Mouse (Mus musculus): ENCODE data around the gene Myh4. TPM values are rescaled to one million over a fixed set of nuclear protein-coding genes. Genes with fewer than 3 reads are reported as not detected.

Myh4 gene
- 0.03 TPM in 1 of 2 replicates, not detected in the other for polyA plus RNA-seq (2015; fragmentation: Nextera tagmentation; extraction: Ambion mirVana)

DNA sequence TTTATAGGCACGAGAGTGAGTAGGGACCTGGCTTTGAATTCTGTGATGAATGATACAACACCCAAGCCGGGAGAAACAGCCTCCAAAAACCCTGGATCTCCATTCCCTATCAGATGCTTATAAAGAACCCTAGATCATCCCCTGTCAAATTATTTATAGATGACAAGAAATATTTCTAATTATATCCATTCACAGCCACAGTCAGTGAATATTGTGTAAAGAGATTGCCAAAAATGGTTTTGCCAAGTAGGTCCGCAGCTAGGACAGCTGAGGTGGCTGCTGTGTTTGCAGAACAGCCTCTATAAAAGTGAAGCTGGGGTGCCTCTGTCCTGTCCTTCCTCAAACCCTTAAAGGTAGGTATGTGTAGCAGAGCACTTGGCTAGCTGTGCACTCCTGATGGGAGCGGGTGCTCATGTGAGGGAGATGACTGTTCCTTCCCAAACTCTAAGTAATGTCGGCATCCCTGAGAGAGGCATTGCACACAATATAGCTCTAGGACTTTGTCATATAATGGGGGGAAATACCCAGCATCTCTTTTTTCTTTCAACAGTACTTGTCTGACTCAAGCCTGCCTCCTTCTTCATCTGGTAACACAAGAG, at the start of gene Myh4:
Gene Myh4 (plus strand): TSS at position 549 of the 599 bp plus-strand sequence.
- 73% methylated on average over 5 of the region's 5 CpGs for WGBS
- no peak for ATAC-seq (ENCODE audit: insufficient read depth, low FRiP score, low read depth)
- no peak within 1 kb of the TSS for H3K27ac ChIP-seq
- H3K9ac ChIP-seq: no peak within 1 kb of the TSS
- no peaks in the 10 kb centered on the region for H3K9me3 ChIP-seq
- H3K4me1 ChIP-seq: no peaks in the 10 kb centered on the region
- H3K4me3 ChIP-seq (replicated peaks): no peak within 1 kb of the TSS
- no peak within 1 kb of the TSS for H3K4me2 ChIP-seq
- no peaks in the 10 kb centered on the region for H3K36me3 ChIP-seq
- no peaks in the 10 kb centered on the region for H3K27me3 ChIP-seq (replicated peaks)

DNA sequence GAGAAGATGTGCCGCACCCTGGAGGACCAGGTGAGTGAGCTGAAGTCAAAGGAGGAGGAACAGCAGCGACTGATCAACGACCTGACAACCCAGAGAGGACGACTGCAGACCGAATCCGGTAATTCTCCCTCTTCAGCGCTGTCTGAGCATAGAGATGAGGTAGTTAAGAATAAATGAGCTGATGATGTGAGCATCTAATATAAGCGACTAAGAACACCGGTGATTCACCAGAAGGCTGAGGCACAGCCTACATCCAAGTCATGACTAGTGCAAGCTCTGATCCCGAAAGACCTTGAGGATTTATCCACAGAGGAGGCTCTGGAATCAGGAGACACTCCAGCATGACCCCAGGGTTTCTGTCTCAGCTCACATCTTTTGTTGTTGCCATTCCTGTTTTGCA, 47.5 kb upstream of the Myh4 start:
- 73% methylated on average over 10 of the region's 10 CpGs for WGBS
- H3K9me3 ChIP-seq: no peaks in the 10 kb centered on the region
- H3K9ac ChIP-seq: no peak overlapping the region
- no peaks in the 10 kb centered on the region for H3K27me3 ChIP-seq (replicated peaks)
- no peaks in the 10 kb centered on the region for H3K36me3 ChIP-seq
- no peak overlapping the region for H3K4me3 ChIP-seq (replicated peaks)
- no peak overlapping the region for H3K27ac ChIP-seq
- H3K4me1 ChIP-seq: no peaks in the 10 kb centered on the region
- no peak overlapping the region for H3K4me2 ChIP-seq
- ATAC-seq (ENCODE audit: insufficient read depth, low FRiP score, low read depth): no peak

DNA sequence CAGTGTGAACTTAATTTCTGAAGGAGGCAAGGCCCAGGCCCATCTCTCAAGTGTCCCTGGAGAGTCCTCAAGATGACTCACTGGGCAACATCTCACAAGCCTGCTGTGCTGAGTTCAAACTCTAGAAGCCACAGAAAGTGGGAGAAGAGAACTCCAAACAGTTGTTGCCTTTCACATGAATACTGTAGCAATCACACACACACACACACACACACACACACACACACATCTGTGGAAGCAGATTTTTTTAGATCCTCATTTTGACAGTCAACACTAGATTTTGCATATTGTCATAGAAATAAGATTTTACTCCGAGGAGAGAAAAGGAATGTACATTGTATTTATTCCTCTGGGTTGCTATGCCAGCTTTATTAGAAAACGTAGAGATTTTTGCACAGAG, 47.0 kb upstream of the Myh4 start:
- Histone ChIP-seq H3K4me1 (no peaks in the 10 kb centered on the region), H3K4me2 (no peak overlapping the region), H3K27me3 (replicated peaks) (no peaks in the 10 kb centered on the region), H3K4me3 (replicated peaks) (no peak overlapping the region), H3K9me3 (no peaks in the 10 kb centered on the region), H3K27ac (no peak overlapping the region), H3K9ac (no peak overlapping the region), H3K36me3 (no peaks in the 10 kb centered on the region)
- WGBS: 82% methylated on average over 2 of the region's 2 CpGs
- ATAC-seq (ENCODE audit: insufficient read depth, low FRiP score, low read depth): no peak

DNA sequence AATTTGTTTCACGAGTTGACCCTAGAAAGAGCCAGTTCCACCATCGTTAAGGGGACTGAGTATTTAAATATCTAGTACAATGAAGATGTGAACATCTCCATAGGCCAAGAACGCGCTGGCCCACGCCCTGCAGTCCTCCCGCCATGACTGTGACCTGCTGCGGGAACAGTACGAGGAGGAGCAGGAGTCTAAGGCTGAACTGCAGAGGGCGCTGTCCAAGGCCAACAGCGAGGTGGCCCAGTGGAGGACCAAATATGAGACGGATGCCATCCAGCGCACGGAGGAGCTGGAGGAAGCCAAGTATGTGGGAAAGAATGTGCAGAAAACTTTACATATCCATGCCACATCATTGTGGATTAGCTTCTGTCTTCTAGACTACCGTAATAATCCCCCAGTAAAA, 46.3 kb upstream of the Myh4 start:
- Histone ChIP-seq H3K27ac (no peak overlapping the region), H3K9me3 (no peaks in the 10 kb centered on the region), H3K4me1 (no peaks in the 10 kb centered on the region), H3K36me3 (no peaks in the 10 kb centered on the region), H3K4me3 (replicated peaks) (no peak overlapping the region), H3K9ac (no peak overlapping the region), H3K4me2 (no peak overlapping the region), H3K27me3 (replicated peaks) (no peaks in the 10 kb centered on the region)
- no peak for ATAC-seq (ENCODE audit: insufficient read depth, low FRiP score, low read depth)
- WGBS: 87% methylated on average over 14 of the region's 14 CpGs

DNA sequence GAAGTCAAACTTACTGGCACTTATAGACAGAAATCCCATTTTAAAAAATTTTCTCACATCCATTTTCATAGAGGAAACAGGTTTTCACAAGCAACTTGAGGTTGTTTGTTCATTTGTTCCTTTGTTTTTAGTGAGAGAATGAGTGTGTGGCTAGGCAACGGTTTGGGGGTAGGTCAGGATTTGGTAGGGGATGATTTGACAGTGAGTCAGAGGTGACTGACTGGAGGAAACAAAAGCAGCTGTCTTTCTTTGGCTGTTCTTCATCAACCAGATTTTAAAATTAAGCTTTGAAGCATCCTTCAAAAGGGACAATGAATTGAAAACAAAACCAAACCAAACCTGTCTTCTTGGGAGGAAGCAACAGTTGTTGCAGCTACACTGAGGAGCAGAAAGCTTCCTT, 38.5 kb upstream of the Myh4 start:
- no peak for ATAC-seq (ENCODE audit: insufficient read depth, low FRiP score, low read depth)
- no peak overlapping the region for H3K27ac ChIP-seq
- no peak overlapping the region for H3K9ac ChIP-seq
- no peaks in the 10 kb centered on the region for H3K27me3 ChIP-seq (replicated peaks)
- H3K4me3 ChIP-seq (replicated peaks): no peak overlapping the region
- no peaks in the 10 kb centered on the region for H3K36me3 ChIP-seq
- no peaks in the 10 kb centered on the region for H3K4me1 ChIP-seq
- H3K4me2 ChIP-seq: no peak overlapping the region
- no peaks in the 10 kb centered on the region for H3K9me3 ChIP-seq
- WGBS: 34% methylated on average over 1 of the region's 1 CpGs

DNA sequence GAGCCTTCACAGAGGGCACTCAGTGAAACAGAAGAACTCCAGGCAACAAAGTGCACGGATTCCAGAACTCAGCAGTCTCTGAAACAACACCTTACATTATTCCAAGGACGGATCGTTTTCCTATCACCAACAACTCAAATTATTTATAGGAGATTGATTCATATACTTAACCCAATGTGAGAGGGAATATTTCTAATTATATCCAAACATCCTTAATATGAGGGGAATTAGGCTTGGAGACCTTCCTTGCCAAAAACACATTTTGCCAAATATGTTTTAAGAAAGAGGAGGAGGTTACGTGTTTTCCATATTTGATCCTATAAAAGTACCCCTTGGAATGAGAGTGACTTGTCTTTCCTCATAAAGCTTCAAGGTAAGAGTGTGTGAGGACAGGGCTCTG, 38.1 kb upstream of the Myh4 start, which contains the start of gene Myh1:
Gene Myh1 (plus strand): TSS at position 301 of the 400 bp plus-strand sequence.
- Histone ChIP-seq H3K27me3 (replicated peaks) (no peaks in the 10 kb centered on the region), H3K27ac (no peak within 1 kb of the TSS), H3K36me3 (no peaks in the 10 kb centered on the region), H3K4me3 (replicated peaks) (no peak within 1 kb of the TSS), H3K4me1 (no peaks in the 10 kb centered on the region), H3K9ac (no peak within 1 kb of the TSS), H3K9me3 (no peaks in the 10 kb centered on the region), H3K4me2 (no peak within 1 kb of the TSS)
- 68% methylated on average over 4 of the region's 4 CpGs for WGBS
- no peak for ATAC-seq (ENCODE audit: insufficient read depth, low FRiP score, low read depth)

DNA sequence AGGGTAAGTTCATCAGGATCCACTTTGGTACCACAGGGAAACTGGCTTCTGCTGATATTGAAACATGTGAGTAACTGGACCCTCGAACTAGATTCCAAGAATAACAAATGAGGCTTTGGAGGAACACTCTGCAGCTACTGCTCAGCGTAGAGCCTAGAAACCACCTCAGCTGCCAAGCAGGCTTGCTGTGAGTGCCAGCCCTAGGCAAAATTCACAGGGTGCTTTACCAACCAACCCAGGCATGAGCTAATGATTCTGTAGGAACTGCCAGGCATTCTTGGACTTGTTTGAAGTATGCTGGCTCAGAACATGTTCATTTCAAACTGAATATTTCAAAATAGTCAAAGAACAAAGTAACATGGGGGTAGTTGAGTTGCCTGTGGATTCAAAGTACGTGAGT, 33.1 kb upstream of the Myh4 start:
- Histone ChIP-seq H3K4me2 (no peak overlapping the region), H3K9ac (no peak overlapping the region), H3K36me3 (no peaks in the 10 kb centered on the region), H3K9me3 (no peaks in the 10 kb centered on the region), H3K4me3 (replicated peaks) (no peak overlapping the region), H3K27ac (no peak overlapping the region), H3K4me1 (no peaks in the 10 kb centered on the region), H3K27me3 (replicated peaks) (no peaks in the 10 kb centered on the region)
- no peak for ATAC-seq (ENCODE audit: insufficient read depth, low FRiP score, low read depth)
- 81% methylated on average over 3 of the region's 3 CpGs for WGBS

DNA sequence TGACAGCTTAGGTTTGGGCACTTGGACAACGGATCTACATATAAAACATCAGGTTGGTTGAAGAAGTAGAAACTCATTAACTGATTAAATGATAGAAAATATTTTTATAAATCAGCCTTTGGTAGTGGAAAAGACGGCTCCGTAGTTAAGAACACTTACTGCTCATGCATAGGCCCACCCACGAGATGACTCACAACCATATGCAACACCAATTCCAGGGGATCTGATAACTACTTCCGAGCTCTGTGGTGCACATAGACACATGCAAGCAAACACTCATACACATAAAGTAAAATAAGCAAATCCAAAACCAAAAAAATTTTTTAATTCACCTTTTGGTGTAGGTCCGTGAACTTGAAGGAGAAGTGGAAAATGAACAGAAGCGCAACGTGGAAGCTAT, 16.0 kb upstream of the Myh4 start:
- Histone ChIP-seq H3K4me1 (no peaks in the 10 kb centered on the region), H3K9ac (no peak overlapping the region), H3K36me3 (no peaks in the 10 kb centered on the region), H3K4me2 (no peak overlapping the region), H3K27me3 (replicated peaks) (no peaks in the 10 kb centered on the region), H3K4me3 (replicated peaks) (no peak overlapping the region), H3K9me3 (no peaks in the 10 kb centered on the region), H3K27ac (no peak overlapping the region)
- ATAC-seq (ENCODE audit: insufficient read depth, low FRiP score, low read depth): no peak
- WGBS: 90% methylated on average over 8 of the region's 8 CpGs

DNA sequence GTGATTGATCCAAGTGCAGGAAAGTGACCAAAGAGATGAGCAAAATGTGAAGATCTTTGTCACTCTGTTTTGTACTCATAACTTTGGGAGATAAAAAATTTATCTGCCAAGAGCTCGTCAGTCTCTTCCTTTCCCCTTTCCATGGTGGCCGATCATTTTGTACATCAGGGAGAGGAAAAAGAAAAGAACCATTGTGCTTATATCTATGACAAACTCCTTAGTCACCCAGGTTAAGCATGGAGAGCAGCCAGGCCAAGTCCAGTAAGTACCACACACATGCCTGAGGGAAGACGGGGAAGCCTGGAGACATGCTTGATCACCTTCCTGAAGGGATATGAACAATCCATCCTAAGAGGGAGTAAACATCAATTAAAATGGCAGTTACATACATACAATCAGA, 13.4 kb upstream of the Myh4 start:
- WGBS: 62% methylated on average over 2 of the region's 3 CpGs
- Histone ChIP-seq H3K4me3 (replicated peaks) (no peak overlapping the region), H3K27ac (no peak overlapping the region), H3K27me3 (replicated peaks) (no peaks in the 10 kb centered on the region), H3K4me1 (no peaks in the 10 kb centered on the region), H3K9me3 (no peaks in the 10 kb centered on the region), H3K36me3 (no peaks in the 10 kb centered on the region), H3K9ac (no peak overlapping the region), H3K4me2 (no peak overlapping the region)
- no peak for ATAC-seq (ENCODE audit: insufficient read depth, low FRiP score, low read depth)

DNA sequence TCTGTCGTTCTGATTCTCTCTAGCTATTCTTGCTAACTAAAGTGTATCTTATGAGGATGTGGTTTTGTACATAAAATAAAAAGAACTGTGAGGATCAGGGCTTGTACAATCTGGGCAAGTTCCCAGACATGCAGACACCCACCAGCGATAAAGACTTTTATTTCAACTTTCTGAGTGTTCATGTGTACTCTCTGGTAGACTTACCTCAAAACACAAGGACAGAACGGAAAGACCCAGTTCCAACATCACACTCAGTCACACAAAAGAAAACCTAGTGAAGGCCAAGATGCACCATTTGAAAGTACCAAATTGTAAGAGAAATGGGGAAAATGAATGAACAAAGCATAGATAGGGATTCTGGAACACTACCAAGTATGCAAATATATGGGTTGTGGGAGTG, 9.1 kb upstream of the Myh4 start:
- no peaks in the 10 kb centered on the region for H3K27me3 ChIP-seq (replicated peaks)
- 73% methylated on average over 3 of the region's 3 CpGs for WGBS
- H3K9ac ChIP-seq: no peak overlapping the region
- no peaks in the 10 kb centered on the region for H3K36me3 ChIP-seq
- H3K27ac ChIP-seq: no peak overlapping the region
- ATAC-seq (ENCODE audit: insufficient read depth, low FRiP score, low read depth): no peak
- no peaks in the 10 kb centered on the region for H3K4me1 ChIP-seq
- no peak overlapping the region for H3K4me3 ChIP-seq (replicated peaks)
- H3K9me3 ChIP-seq: no peaks in the 10 kb centered on the region
- H3K4me2 ChIP-seq: no peak overlapping the region

DNA sequence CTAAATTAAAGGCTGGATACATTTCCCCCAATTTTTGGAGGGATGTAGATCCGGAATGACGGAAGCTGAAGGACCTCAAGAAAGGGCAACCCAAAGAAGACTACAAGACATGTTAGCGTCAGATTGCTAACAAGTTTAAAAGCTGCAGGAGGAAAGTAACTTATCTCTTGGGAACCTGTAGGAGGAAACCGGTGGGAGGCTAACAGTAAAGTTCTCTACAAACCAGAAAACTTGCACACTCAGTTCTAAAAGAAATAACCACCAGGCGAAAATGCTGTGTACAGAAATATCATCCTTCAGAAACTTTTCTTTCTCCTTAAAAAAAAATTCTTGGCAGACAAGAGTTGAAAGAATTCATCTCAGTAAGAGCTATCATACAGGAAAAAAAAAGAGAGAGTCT, 8.7 kb upstream of the Myh4 start:
- Histone ChIP-seq H3K9ac (no peak overlapping the region), H3K27ac (no peak overlapping the region), H3K9me3 (no peaks in the 10 kb centered on the region), H3K36me3 (no peaks in the 10 kb centered on the region), H3K27me3 (replicated peaks) (no peaks in the 10 kb centered on the region), H3K4me1 (no peaks in the 10 kb centered on the region), H3K4me2 (no peak overlapping the region), H3K4me3 (replicated peaks) (no peak overlapping the region)
- WGBS: 66% methylated on average over 5 of the region's 5 CpGs
- ATAC-seq (ENCODE audit: insufficient read depth, low FRiP score, low read depth): no peak

DNA sequence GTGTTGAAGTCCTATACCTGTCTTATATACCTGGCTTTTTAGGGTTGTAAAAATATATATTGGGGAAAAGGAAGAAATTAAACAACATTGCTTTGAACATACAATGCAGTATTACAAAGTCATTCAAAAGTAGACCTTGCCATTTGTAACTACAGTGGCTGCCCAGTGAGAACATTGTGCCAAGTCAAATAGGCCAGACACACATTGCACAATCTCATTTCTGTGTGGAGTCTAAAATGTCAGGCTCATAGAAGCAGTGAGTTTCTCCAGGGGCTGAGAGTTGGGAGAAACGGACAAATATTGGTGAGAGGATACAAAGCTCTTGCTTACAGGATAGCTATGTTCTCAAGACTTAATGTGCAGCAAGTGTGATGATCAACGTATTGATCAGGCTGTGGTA, 7.9 kb upstream of the Myh4 start:
- Histone ChIP-seq H3K36me3 (no peaks in the 10 kb centered on the region), H3K27me3 (replicated peaks) (no peaks in the 10 kb centered on the region), H3K9me3 (no peaks in the 10 kb centered on the region), H3K9ac (no peak overlapping the region), H3K4me3 (replicated peaks) (no peak overlapping the region), H3K4me2 (no peak overlapping the region), H3K27ac (no peak overlapping the region), H3K4me1 (no peaks in the 10 kb centered on the region)
- no peak for ATAC-seq (ENCODE audit: insufficient read depth, low FRiP score, low read depth)
- WGBS: 79% methylated on average over 2 of the region's 2 CpGs
